In the genomic region with DNA sequence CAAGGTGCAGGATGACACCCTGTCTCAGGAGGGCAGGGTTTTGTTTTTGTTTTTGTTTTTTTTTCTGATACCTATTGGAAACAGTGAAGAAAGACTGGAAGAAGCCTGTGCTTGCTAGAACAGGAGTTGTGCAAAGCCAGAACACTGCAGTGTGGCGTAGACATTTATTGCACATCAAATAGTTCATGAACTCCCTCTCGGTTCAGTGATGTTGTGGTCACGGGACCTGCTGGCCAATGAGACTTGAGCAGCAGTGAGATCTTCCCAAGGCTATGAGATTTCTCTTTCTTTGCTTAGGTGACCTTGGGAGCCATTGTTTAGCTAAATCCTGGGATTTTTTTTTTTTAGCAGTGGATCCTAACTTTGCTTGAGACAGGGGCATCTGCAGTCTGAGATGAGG, we compare ENCODE assay signal across 21 mouse cellular contexts. TPM values are rescaled to one million over a fixed set of nuclear protein-coding genes. Genes with fewer than 3 reads are reported as not detected.
"Had no signal": no experiment of that assay in that cellular context is flagged by ENCODE, and none has a peak within 500 bp of the region (broad histone marks: within the 10 kb centered on the region; RNA-seq: fewer than 3 reads in every experiment).

No protein-coding gene starts in this region.

- ATAC-seq: midbrain, embryonic 16.5 days had no signal

- H3K36me3 ChIP-seq: limb, embryonic 15.5 days; lung, embryonic 15.5 days; midbrain, embryonic 12.5 days; neural tube, embryonic 13.5 days had no signal

- H3K27ac ChIP-seq: kidney, postnatal 0 days; layer of hippocampus, adult 2 months; limb, embryonic 15.5 days; lung, embryonic 15.5 days; midbrain, embryonic 12.5 days; neural tube, embryonic 13.5 days had no signal

- H3K4me1 ChIP-seq: limb, embryonic 15.5 days; lung, embryonic 15.5 days; midbrain, embryonic 12.5 days; neural tube, embryonic 13.5 days had no signal

- H3K4me2 ChIP-seq: limb, embryonic 15.5 days; lung, embryonic 15.5 days; midbrain, embryonic 12.5 days; neural tube, embryonic 13.5 days had no signal

- H3K27me3 ChIP-seq: limb, embryonic 15.5 days; lung, embryonic 15.5 days; midbrain, embryonic 12.5 days; neural tube, embryonic 13.5 days had no signal

- H3K9me3 ChIP-seq: limb, embryonic 15.5 days; lung, embryonic 15.5 days; midbrain, embryonic 12.5 days; neural tube, embryonic 13.5 days had no signal

- DNase-seq: kidney, adult 11 months; kidney, adult 9 months; kidney, postnatal 4 days; layer of hippocampus, postnatal 36 days; retina, postnatal 1 day; right cerebral cortex, postnatal 4 days; spleen, adult 18-20 months; thymus, adult 18-20 months; thymus, postnatal 14 days had no signal

- H3K9ac ChIP-seq: limb, embryonic 15.5 days; lung, embryonic 15.5 days; midbrain, embryonic 12.5 days; neural tube, embryonic 13.5 days had no signal

- H3K4me3 ChIP-seq: layer of hippocampus, adult 2 months; limb, embryonic 15.5 days; lung, embryonic 15.5 days; midbrain, embryonic 12.5 days; neural tube, embryonic 13.5 days had no signal

RNA-seq across cellular contexts. Expression of a gene that starts 2.3 kb away (rescaled TPM):
- total RNA-seq: megakaryocyte-erythroid progenitor cell, adult 5-6 weeks had no signal
- polyA plus RNA-seq: limb, embryonic 11.5 days; limb, embryonic 15.5 days; midbrain, embryonic 12.5 days; neural tube, embryonic 13.5 days; stomach, embryonic 14.5 days had no signal

RNA-seq across cellular contexts. Expression of a gene that starts 31.0 kb away (rescaled TPM):
- total RNA-seq: layer of hippocampus, adult 2 months; left cerebral cortex, adult 8-10 months; left cerebral cortex, postnatal 25 days had no signal

RNA-seq across cellular contexts. Expression of a gene that starts 36.7 kb away (rescaled TPM):
- polyA plus RNA-seq: midbrain, embryonic 12.5 days; stomach, embryonic 14.5 days had no signal

RNA-seq across cellular contexts. Expression of a gene that starts 42.1 kb away (rescaled TPM):
- total RNA-seq: megakaryocyte-erythroid progenitor cell, adult 5-6 weeks had no signal
- polyA plus RNA-seq: kidney, postnatal 0 days; limb, embryonic 11.5 days; lung, embryonic 15.5 days; midbrain, embryonic 12.5 days; midbrain, embryonic 16.5 days; stomach, embryonic 14.5 days had no signal
